Mouse (Mus musculus) embryonic fibroblast, embryonic 13.5 days (primary cell): ENCODE results near the gene Rae1. TPM values are rescaled to one million over a fixed set of nuclear protein-coding genes. Genes with fewer than 3 reads are reported as not detected.
A peak's percentile ranks its signal among the peaks of the same experiment; 100 is the strongest.

ENCODE experiments used
- H3K27ac ChIP-seq: 2 replicates; pipeline ENCODE4 v1.5.1; 2012; ENCODE audit warnings: low read length, control low read depth, inconsistent platforms; ENCODE audit not compliant: insufficient read depth
- H3K4me1 ChIP-seq: 2 replicates; pipeline ENCODE4 v1.6.1; 2011; ENCODE audit warnings: low read length; ENCODE audit not compliant: control insufficient read depth, insufficient read depth
- H3K4me3 ChIP-seq: 2 replicates; pipeline ENCODE4 v1.5.1; 2011; ENCODE audit warnings: mild to moderate bottlenecking, control low read depth, low read length; ENCODE audit not compliant: insufficient read depth
- CTCF ChIP-seq: IDR thresholded peaks from 2 replicates; pipeline ENCODE4 v1.5.1; 2011; ENCODE audit warnings: mild to moderate bottlenecking, control low read depth, low read length, moderate library complexity, borderline replicate concordance; ENCODE audit not compliant: insufficient read depth
- POLR2A ChIP-seq: IDR thresholded peaks from 2 replicates; pipeline ENCODE4 v1.6.1; 2011; ENCODE audit warnings: low read depth, mild to moderate bottlenecking, control low read depth, low read length, moderate library complexity
- polyA plus RNA-seq: library from polyadenylated mRNA; stranded (reverse); fragments of >200 nt; gene quantifications from 2 replicates; pipeline ENCODE4 v1.2.4, GENCODE M21; 2011; ENCODE audit warnings: low read depth; ENCODE audit not compliant: missing spikeins, insufficient read length

The Rae1 gene
- polyA plus RNA-seq, 1 experiment, result 54.8 TPM

DNA sequence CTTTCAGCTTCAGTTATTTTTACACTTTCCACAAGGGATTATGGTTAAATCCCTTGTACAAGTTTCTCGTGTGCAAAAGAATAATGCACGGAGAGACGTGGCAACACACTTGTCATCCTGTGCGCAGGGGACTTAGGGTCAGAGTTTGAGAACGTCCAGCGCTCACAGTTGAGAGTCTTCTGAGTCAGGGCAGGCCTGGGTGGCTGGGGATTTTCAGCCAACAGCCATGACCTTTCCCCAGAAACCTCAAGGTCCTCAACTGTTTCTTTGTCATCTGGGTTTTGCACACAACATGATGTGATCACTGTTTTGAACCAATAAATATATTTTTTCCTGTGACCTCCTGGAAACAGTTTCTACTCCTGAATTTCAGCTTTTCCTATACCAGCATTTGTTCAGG lies 9.8 kb upstream of the Rae1 start:
- no peak overlapping the region for H3K4me3 ChIP-seq
- no peak for TF ChIP-seq CTCF
- no peak for TF ChIP-seq POLR2A
- no peaks in the 10 kb centered on the region for H3K4me1 ChIP-seq
- no peak overlapping the region for H3K27ac ChIP-seq

DNA sequence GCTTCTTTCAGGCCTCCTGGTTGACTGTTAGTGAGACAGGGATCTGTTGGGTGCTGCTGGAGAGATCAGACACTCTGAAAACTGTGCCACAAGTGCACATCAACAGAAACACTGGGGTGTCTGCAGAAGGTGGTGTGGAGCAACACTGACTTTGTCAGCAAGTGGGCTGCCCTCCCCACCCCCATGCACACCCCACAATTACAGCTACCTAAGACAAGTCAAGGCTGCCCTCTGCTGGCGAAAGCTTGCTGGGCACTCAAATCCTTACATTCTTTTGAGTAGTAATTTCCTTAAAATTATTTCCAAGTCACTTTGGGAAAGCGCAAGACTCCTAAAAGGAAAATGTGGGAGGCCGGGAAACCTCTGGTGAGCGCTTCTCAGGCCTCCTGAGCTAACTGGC lies 3.7 kb upstream of the Rae1 start:
- Histone ChIP-seq H3K4me3 (no peak overlapping the region), H3K4me1 (peaks cover 1% of the 10 kb centered on the region; the same call in 1 of the 2 replicates), H3K27ac (no peak overlapping the region)
- peak; percentile 87 for TF ChIP-seq CTCF
- no peak for TF ChIP-seq POLR2A

DNA sequence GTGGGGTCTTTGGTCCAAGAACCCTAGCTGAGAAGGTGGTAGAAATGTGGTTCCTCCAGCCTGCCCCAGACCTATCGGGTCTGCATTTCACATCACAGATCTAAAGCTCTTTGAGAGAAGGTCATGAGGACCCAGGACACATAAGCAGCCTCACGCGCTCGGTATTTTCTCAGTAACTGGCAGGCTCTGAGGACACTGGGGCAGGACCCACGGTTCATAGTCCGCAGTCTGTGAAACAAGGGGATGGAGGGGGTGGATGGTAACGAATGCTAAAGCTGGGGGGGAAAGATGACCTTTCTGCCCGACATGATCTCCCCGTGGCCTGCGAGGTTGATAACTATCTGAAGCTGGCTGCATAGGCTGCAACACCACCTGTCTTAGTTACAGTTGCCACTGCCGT lies 2.2 kb upstream of the Rae1 start:
- no peak for TF ChIP-seq POLR2A
- TF ChIP-seq CTCF, result no peak
- H3K27ac ChIP-seq, result no peak overlapping the region
- no peak overlapping the region for H3K4me3 ChIP-seq
- peaks cover 2% of the 10 kb centered on the region; the same call in 1 of the 2 replicates for H3K4me1 ChIP-seq

DNA sequence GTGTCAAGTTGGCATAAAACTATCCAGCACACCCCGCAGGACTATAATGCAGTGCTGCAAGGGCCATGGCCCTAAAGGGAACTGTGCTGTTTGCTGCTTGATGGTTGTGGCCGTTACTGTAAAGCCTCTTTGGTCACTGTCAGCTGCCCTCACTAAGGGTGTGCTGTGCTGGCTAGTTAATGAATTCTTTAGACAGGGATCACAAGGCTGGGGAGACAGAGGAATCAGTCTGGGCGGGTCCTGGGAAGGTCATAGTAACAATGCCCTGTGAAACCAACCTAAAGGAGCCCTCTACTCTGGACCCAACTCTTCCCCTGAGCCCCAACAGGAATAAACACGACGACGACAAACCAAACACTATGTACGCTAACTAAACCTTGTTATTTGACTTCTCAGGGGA lies 1.4 kb upstream of the Rae1 start:
- H3K4me3 ChIP-seq, result no peak overlapping the region
- H3K27ac ChIP-seq, result no peak overlapping the region
- TF ChIP-seq POLR2A (no peak), CTCF (no peak)
- peaks cover 2% of the 10 kb centered on the region; the same call in 1 of the 2 replicates for H3K4me1 ChIP-seq

DNA sequence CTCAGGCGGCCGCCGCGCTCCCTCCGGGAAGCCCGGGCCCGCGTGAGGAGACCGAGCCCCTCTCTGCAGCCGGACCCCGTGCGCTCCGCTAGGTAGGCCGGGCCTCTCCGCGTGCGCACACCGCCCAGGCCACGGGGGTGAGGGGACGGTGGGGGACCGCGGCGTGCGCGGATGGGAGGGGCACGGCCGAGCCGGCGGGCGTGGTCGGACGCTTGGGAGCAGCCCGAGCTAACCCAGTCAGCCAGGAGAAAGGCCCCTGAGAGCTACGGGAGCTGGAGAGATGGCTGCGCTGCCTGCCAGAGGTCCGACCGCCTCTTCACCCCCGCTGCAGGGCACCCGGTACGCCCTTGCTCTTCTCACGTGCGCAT lies 352 bp downstream of the Rae1 start:
- TF ChIP-seq POLR2A (no peak; the same call in 1 of the 2 replicates), CTCF (no peak)
- H3K4me3 ChIP-seq, result peak overlapping the region; percentile 98
- peaks cover 2% of the 10 kb centered on the region; the same call in 1 of the 2 replicates for H3K4me1 ChIP-seq
- H3K27ac ChIP-seq, result no peak overlapping the region

DNA sequence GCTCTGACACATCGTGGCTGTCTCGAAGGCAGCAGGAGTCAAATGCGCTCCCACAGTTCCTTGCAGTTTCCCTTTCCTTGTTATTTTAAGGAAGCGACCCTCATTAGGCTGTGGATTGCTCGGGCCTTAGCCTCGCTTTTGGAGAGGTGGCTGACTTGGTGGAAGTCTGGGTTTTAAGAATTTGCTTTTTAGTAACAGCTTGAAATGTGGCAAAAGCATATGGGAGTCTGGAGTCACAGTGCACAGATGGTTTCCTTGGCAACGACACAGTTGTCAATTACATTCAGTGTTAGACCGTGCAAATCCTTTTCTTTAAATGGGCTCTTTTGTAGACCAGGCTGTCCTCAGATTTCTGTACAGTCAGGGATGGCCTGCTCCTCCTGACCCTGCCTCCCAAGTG lies 1.0 kb downstream of the Rae1 start:
- TF ChIP-seq CTCF, result no peak
- H3K4me3 ChIP-seq, result peak overlapping the region; percentile 98
- peaks cover 2% of the 10 kb centered on the region; the same call in 1 of the 2 replicates for H3K4me1 ChIP-seq
- H3K27ac ChIP-seq, result no peak overlapping the region

DNA sequence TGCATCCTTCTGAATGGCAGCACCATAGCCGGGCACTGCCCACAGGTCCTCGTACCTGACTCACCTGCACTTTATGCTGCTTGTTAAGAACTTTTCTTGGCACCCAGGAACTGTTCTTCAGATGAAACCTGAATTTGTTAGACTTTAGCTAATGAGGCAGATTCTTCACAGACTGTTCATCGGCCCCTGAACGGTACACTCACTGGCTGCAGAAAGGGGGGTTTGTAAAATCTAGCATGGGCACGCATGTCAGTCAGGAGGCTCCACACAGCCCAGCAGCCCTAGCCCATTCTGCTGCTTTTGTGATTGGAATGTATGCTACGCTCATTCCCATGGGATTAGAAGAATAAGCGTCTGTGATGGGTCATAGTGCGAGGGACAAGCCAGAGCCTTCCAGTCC lies 3.8 kb downstream of the Rae1 start:
- Histone ChIP-seq H3K27ac (no peak overlapping the region), H3K4me1 (peaks cover 2% of the 10 kb centered on the region; the same call in 1 of the 2 replicates), H3K4me3 (no peak overlapping the region)
- no peak for TF ChIP-seq POLR2A
- TF ChIP-seq CTCF, result no peak

DNA sequence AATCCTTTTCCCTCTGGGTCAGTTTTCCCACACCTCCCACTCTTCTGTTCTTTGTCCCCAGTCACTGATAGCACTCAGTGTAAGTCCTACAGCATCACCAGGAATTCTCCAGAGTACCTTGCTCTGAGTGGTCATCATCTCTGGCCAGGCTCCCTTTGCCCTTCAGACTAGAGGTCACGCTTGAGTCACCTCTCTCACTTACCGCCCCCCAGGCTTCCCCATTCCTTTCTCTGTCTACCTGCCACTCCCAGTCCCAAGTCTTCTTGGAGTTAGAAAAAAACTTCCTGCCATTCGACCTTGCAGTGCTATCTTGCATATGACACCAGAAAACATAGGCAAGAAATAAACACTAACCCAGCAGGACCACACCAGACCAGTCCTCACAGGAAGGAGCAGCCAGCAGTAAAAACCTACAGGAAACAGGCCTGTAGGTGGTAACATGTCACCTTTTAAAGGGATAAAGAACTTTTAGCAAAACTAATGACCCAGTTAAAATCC lies 10.4 kb downstream of the Rae1 start:
- H3K4me3 ChIP-seq, result no peak overlapping the region
- TF ChIP-seq CTCF (no peak), POLR2A (no peak)
- no peaks in the 10 kb centered on the region for H3K4me1 ChIP-seq
- H3K27ac ChIP-seq, result no peak overlapping the region

DNA sequence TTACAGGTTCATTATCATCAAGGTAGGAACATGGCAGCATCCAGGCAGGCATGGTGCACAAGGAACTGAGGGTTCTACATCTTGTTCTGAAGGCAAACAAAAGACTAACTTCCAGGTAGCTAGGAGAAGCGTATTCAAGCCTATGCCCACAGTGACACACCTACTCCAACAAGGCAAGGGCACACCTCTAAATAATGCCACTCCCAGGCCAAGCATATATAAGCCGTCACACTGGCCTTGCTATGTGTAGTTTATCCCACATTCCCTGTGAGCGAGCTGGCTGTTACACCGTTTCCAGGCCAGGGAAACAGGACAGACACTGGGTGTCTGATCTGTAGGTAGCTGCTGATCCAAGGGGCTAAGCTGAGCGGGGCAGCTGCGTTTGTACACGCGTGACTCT lies 11.5 kb downstream of the Rae1 start:
- TF ChIP-seq POLR2A, result no peak
- TF ChIP-seq CTCF, result no peak
- Histone ChIP-seq H3K4me1 (no peaks in the 10 kb centered on the region), H3K4me3 (no peak overlapping the region), H3K27ac (no peak overlapping the region)

DNA sequence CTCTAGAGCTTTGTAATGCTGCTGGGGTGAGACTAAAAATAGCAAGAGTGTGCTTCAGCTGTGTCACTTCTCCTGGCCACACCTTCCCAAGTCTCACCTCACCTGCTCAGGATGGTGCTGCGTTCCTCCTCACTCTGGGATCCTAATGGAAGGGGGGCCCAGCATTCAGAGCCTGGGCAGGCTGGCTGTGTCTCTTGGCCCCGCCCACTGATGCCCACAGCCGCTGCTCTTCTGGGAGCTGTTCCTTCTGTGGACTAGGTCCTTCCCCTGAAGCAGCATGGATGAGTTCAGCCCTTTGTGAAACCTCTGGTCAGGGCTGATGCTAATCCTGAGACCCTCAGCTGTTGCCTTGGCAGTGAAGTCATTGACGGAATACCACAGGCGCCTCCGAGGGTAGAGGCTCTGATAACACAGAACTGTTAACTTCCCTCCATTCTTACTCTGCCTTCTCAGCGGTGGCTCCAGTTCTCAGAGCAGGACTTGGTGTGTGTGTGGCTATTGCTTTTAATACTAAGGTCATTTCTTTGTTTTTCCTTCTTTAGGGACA lies 14.9 kb downstream of the Rae1 start:
- Histone ChIP-seq H3K27ac (no peak overlapping the region), H3K4me1 (no peaks in the 10 kb centered on the region; the same call in 1 of the 2 replicates), H3K4me3 (no peak overlapping the region)
- no peak for TF ChIP-seq CTCF

DNA sequence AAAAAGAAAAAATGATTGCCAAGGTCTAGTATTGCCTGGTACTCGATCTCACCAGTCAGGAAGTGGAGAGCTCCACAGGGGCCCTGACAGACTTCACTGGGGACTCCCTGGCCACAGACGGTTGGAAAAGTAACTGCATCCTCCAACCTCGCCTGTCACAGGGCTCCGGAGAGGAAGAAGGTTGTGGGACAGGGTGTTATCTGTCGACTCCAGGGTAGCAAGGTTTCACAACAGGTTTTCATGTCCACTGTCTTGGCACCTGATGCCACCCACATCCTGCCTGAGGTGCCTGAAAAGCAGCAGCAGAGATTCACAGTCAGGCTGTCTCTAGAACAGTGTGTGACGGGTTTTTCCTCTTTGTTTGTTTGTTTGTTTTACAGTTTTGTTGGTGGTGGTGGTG lies 18.0 kb downstream of the Rae1 start:
- no peak for TF ChIP-seq CTCF
- no peak for TF ChIP-seq POLR2A
- H3K27ac ChIP-seq, result no peak overlapping the region
- no peaks in the 10 kb centered on the region; the same call in 1 of the 2 replicates for H3K4me1 ChIP-seq
- H3K4me3 ChIP-seq, result no peak overlapping the region
